ENCODE assay signal across 9 mouse cellular contexts in genomic region chr6:31114336-31115335, GRCm38 (mm10).
DNase-seq lines count a peak whose midpoint lies in the region; ATAC-seq and TF ChIP-seq lines count a peak whose summit lies in the region.
"Had no signal": no experiment of that assay in that cellular context is flagged by ENCODE, and none has a peak within 500 bp of the region (broad histone marks: within the 10 kb centered on the region; RNA-seq: fewer than 3 reads in every experiment).

No protein-coding gene starts in this region.

- no peaks in the 10 kb centered on the region for H3K36me3 ChIP-seq in liver, embryonic 14.5 days (replicated peaks; ENCODE audit: control insufficient read depth, insufficient read depth, low read depth)
- no peaks in the 10 kb centered on the region; the same call in none of the 2 replicates for H3K36me3 ChIP-seq in small intestine, adult 2 months (ENCODE audit: control insufficient read depth, insufficient read depth, low read length)

- intact Hi-C loops in gastrocnemius, adult 2 months (cut with DNase I) = no loop called here

- peak; percentile 18 for DNase-seq in gastrocnemius, adult 2 months
- DNase-seq in gastrocnemius, adult 8-10 months (ENCODE audit: low spot score in 2 of 2) = no peak
- peak; percentile 61 to 62 for DNase-seq in spleen, postnatal 36 days (ENCODE audit: low spot score in 2 of 2)
- DNase-seq in spleen, postnatal 14 days (ENCODE audit: low spot score in 2 of 2) = no peak
- DNase-seq in liver, embryonic 14.5 days (ENCODE audit: low read depth in 3 of 3, low spot score in 3 of 3) = no peak
- no peak for DNase-seq in gastrocnemius, postnatal 10 days
- no peak for DNase-seq in thymus, postnatal 0 days (ENCODE audit: low spot score)
- DNase-seq: cerebellum, adult 8-10 months had no signal

- no peaks in the 10 kb centered on the region for H3K9me3 ChIP-seq in liver, embryonic 14.5 days (ENCODE audit: control insufficient read depth, low read length)

- peak overlapping the region; percentile 49 for H3K9ac ChIP-seq in liver, embryonic 14.5 days (replicated peaks)

- peak overlapping the region; percentile 63 for H3K4me2 ChIP-seq in liver, embryonic 14.5 days (ENCODE audit: low read depth)

- peaks cover 31 to 47% of the 10 kb centered on the region in 2 experiments for H3K4me1 ChIP-seq in liver, embryonic 14.5 days (replicated peaks; ENCODE audit: control insufficient read depth in 2 of 2, insufficient read depth in 2 of 2, low read length in 1 of 2)
- H3K4me1 ChIP-seq in small intestine, adult 2 months (ENCODE audit: control insufficient read depth, insufficient read depth, insufficient read length, low read length) = peaks cover 32% of the 10 kb centered on the region

- H3K27me3 ChIP-seq in liver, embryonic 14.5 days (ENCODE audit: control insufficient read depth, insufficient read depth, low read length) = no peaks in the 10 kb centered on the region
- H3K27me3 ChIP-seq in small intestine, adult 2 months (ENCODE audit: control insufficient read depth, insufficient read depth, low read length) = no peaks in the 10 kb centered on the region

- 33% methylated on average over 19 of the region's 19 CpGs for WGBS in liver, embryonic 14.5 days (ENCODE audit: insufficient replicate concordance)
- 31% methylated on average over 19 of the region's 19 CpGs for WGBS in small intestine, adult 2 months

- peak; percentile 34; the same call in 1 of the 2 replicates for ATAC-seq in liver, embryonic 14.5 days (ENCODE audit: insufficient read depth)

- no peak for TF ChIP-seq CTCF in gastrocnemius, adult 2 months (IDR thresholded peaks at IDR 0.05)
- TF ChIP-seq CTCF in liver, embryonic 14.5 days (IDR thresholded peaks at IDR 0.05; ENCODE audit: low read depth) = no peak
- no peak for TF ChIP-seq CTCF in small intestine, adult 2 months (IDR thresholded peaks at IDR 0.05; ENCODE audit: extremely low read depth, insufficient read length, insufficient replicate concordance, low read depth, low read length)

- peak overlapping the region; percentile 62 for H3K4me3 ChIP-seq in gastrocnemius, adult 2 months
- H3K4me3 ChIP-seq in liver, embryonic 14.5 days (ENCODE audit: insufficient read depth in 1 of 2, low read depth in 2 of 2, low read length in 2 of 2) = peak overlapping the region; percentile 6 to 7; a peak in 3 of 4 replicates
- peak overlapping the region; percentile 57 for H3K4me3 ChIP-seq in small intestine, adult 2 months (ENCODE audit: low read depth, low read length)

- H3K27ac ChIP-seq in gastrocnemius, adult 2 months = peak overlapping the region; percentile 90
- peak overlapping the region; percentile 58 for H3K27ac ChIP-seq in liver, embryonic 14.5 days
- peak overlapping the region; percentile 85 for H3K27ac ChIP-seq in small intestine, adult 2 months (ENCODE audit: insufficient read depth, low read depth, low read length)

- no peak for TF ChIP-seq EP300 in liver, embryonic 14.5 days (IDR thresholded peaks at IDR 0.05; ENCODE audit: low read depth)

- no peak for TF ChIP-seq POLR2A in small intestine, adult 2 months (IDR thresholded peaks at IDR 0.05; ENCODE audit: low read depth, low read length)

Comparison
In these comparisons a context has a peak if more than half of its experiments do, and no peak if none do; other contexts are left out.
1. DNase-seq: peak in gastrocnemius, adult 2 months (single experiment) and spleen, postnatal 36 days (2 of 2); none in gastrocnemius, adult 8-10 months (0 of 2), spleen, postnatal 14 days (0 of 2), liver, embryonic 14.5 days (0 of 3), gastrocnemius, postnatal 10 days (single experiment) and thymus, postnatal 0 days (single experiment).
2. H3K4me3 ChIP-seq: peak in every context shown above with its lines; median percentile 62 in gastrocnemius, adult 2 months; 57 in small intestine, adult 2 months; 6 in liver, embryonic 14.5 days.
3. Peak in every context shown above with its lines, with median percentiles within 50 percentile points of each other: H3K27ac ChIP-seq.